Mouse (Mus musculus): ENCODE data around the gene Btn2a2.

The Btn2a2 gene

DNA sequence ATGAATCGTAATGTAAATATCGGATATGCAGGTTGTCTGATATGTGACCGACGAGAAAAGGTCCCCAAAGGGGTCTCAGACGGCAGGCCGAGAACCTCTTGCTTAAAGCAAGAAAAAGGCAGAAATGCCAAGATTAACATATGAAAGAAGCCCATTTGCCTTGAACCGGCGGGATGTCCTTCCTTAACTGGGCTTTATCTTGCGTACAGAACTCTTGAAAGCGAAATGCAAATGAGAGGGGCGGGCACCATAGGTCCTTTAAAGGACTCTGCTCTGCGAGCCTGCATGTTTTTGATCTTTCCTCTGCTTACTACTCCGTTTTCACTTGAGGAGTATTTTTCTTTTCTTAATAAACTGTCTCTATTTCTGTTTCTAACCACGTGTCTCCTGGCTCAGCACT lies 3.3 kb upstream of the Btn2a2 start:
- DNase-seq: no peak

DNA sequence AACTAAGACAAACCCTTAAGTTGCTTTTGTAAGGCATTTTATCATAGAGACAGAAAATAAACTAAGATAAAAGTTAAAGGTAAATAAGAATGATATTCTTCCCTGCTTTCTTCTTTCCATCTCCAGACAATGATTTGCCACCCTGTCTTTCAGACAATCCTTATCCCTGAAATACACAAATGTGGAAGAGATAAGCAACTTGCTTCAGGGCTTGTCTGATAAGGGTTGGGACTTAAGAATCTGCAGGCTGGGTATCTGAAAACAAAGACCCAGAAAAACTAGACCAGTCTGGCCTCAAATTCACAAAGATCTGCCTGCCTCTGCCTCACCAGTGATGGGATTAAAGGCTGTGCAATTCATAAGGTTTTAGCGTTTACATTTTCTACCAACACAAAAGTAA lies 2.6 kb upstream of the Btn2a2 start:
- no peak for DNase-seq

DNA sequence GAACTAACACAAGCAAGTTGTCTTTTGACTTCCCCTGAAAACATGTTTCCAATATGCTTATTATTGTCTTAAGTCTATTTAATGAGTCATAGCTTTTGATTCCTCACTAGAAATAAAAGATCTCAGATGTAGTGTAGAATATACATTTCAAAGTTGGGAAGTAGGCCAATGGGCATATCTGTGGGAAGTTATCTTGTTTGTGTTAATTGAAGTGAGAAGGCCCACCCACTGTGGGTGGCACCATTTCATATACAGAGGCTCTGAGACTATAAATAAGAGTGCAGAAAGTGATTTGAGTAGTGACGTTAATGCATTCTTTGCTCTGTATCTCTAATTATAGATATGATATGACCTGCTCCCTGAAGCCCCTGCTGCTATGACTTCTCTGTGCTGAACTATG lies 2.2 kb upstream of the Btn2a2 start:
- DNase-seq: no peak

DNA sequence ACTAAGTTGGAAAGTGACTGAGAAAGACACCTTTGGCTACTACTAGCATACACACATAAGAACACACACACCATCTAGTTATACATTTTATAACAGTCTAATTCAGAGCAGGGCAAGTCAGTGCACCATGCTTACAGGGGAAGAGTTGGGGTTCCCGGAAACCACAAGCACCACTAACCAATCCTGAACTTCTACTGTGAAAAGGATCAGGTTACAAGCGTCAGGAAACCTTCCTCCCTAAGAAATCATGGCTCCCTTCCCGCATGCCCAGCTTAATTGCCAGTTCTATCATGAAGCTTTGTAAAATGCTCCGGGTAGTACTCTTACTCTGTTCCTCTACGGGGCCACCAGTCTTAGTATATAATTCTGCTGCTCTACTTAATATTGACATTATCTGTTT lies 3.4 kb downstream of the Btn2a2 start:
- no peak for DNase-seq

DNA sequence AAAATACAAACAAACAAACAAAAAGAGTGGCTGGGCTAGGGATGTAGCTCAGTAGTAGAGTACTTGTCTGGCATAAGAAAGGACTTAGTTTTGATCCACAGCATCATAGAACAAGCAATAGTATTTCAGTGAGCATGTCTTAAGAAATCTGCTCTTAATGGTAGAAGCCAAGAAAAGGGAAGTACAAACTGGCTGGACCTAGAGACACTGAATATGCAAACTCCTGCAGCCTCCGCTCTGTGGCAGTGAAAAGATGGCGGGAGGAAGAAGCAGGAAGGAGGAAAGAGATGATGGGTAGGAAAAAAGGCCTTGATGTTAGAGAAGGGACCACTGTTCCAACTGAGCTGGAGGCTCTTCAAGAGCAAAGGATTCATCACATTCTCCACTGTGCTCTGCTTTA lies 5.5 kb downstream of the Btn2a2 start:
- no peak for DNase-seq

DNA sequence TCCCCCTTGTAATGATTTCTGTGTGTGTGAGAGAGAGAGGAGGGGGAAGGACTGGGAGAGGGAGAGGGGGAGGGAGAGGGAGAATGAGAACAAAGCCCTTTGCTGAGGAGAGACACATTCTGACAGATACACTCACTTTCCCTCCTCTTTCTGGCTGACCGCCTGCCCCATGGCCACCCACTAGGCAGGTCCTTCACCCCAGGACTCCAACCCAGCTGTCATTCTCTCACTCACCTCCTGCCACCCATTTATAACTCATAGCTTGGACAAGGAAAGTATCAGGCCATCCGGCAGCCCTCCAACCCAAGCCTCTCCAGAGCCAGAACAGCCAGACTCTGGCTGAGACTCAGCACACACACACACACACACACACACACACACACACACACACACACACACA lies 13.0 kb downstream of the Btn2a2 start:
- DNase-seq: no peak

DNA sequence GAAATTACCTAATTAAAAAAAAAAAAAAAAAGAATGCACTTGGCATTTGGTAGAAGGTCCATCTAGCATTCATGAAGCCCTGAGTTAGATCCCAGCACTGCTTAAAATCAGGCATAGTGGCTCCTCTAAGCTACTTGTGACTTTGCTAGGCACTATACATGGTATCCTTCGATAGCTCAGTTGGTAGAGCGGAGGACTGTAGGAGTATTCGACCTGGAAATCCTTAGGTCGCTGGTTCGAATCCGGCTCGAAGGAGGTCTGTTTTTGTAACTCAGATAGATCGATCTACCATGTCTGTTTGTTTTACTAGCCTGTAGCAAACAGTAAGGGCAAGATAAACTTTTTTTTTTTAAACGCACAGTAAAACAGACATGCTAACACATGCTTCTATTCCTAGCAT lies 21.7 kb downstream of the Btn2a2 start:
- peak; percentile 61 for DNase-seq

DNA sequence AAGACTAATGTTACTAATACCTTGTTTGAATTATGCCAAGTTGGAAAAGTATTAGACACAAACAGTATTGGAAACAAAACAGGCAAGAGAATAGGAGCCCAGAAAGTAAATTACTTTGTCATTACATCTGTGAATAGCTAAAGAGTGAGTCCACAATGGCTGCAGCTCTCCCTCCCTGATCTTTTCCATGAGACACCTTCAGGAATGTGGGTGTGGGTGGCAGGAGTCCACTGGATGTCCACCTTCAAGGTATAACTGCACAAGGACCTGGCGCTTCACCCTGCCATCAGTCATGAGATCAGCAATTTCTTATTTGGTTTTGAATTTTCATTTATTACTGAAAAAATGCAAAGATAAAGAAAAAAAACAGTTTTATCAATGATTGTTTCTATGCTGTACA lies 22.4 kb downstream of the Btn2a2 start:
- DNase-seq: no peak

DNA sequence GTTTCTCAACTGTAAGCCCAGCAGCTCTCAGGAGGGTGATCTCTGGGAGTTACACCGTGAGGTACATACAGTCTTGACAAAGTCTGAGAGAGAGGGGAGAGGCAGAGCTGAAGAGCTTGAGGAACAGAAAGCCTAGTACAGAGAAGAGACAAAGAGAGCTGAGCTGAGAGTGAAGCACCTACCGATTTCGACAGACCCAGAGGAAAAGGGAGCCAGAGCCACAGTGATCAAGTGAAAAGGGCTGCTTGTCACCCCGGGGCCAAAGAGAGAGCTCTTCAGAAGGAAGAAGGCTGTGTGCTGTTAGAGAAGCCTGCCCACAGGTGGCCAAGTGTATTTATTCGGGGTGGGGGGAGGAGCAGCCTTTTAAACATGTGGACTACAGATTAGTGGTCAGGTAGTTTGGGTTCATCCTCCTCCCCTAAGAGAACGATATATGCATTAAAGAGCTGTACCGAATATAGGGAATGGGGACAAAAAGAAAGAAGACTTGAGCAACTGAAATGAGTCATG lies 23.0 kb downstream of the Btn2a2 start, which contains the start of gene Btn1a1:
TSS of gene Btn1a1 (minus strand) at position 302 of the 510 bp plus-strand sequence.
- no peak for DNase-seq

DNA sequence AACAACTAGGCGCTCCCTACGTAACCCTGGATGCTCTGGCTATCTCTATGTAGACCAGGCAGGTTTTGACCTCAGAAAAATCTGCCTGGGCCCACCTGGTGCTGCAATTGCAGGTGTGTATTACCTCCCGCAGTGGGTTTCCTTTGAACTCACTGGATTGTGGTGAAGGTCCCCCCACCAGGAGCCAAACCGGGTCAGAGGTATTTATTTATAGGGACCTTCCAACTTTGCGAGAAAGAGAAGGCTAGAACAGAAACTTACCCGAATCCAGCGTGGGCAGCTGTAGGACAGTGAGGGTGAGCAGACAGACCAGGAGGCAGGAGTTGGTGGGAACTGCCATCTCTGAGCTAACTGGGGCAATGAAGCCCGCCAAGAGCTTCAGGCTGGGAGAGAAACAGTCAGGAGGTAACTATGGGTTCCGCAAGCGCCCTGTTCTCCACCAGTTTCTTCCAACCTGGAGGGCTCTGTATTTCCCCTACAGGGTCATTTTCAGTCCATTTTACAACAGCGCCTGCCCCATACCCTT lies 23.8 kb downstream of the Btn2a2 start:
- no peak for DNase-seq

DNA sequence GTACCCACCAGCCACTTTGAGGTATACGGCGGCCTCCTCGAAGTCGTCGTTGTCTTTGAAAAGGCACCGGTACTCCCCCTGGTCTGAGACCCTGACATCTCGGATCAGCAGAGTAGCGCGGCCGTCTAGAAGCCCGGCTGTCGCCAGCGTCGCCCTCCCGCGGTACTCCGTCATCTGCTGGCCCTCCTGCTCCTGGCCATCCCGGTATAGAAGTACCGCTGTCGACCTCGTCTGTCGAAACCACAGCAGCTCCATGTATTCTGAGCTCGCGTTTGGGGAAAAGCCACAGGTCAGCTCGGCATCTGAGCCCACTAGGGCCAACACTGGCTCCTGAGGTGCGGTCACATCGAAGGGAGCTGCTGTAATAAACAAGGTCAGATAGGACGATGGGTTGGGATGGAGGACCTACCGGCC lies 24.4 kb downstream of the Btn2a2 start:
- peak; percentile 22 for DNase-seq

DNA sequence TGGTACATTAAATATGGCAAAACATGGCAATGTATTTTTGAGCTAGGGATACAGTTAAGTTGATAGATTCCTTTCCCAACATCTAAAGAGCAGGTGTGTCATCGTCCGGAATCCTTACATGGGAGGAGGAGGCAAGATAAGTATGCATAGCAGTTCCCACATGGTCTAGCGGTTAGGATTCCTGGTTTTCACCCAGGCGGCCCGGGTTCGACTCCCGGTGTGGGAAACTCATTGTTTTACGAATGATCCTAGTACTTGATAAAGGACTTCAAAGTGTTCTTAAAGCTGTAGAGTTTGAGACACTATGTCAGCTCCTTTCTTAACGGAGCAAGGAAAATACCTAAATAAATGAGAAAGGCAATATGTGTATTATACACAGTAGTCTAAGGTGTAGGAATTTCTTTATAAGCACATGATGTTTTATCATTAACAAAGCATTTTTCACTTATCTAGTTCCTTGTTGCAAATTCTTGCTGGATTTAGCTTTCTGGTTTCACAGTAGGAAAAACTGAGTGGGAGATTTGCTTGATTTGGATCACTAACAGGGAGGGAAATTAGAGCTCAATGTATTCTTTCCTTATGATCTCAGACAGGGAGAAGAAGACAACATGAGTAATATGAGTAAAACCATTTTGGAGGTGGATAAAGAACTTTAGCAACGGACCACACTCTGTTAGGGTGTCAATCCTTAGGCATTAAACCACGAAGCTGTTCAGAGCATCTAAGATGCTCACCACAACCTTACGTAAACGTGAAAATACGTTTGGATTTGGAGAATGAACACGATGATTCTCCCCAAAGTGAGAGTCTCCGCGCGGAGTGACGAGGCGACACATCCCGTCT lies 25.1 kb downstream of the Btn2a2 start:
- peak; percentile 67 for DNase-seq

DNA sequence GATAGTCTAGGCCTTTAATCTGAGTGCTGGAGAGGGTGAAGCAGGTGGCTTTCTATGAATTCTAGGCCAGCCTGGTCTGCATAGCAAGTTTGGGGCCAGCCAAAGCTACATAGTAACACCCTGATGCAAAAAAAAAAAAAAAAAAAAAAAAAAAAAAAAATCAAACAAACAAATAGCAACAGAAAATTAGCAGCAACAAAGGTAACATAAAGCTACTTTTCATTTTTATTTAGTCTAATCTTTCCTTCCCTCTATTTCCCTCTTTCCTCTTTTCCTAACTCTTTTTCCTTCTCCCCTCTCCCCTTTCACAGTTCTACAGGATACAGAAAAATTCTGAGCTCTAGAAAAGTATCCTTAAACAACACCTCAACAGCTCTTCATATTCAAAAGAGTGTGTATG lies 26.0 kb downstream of the Btn2a2 start:
- DNase-seq: no peak

DNA sequence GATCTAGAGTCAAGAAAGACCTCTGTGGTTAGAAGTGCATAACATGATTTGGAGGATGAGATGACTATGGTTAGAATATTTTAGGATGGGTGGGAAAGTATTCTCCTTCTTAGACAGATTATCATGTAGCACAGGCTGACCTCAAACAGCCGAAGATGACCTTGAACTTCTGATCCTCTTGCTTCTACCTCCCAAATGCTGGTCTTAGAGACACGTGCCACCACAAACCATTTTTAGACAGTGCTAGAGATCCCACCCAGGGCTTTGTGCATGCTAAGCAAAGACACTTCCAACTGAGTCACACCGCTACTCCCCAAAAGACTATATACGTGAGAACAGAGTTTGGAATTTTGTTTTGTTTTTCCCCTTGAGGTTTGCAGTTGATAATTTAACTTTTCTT lies 26.6 kb downstream of the Btn2a2 start:
- DNase-seq: no peak

DNA sequence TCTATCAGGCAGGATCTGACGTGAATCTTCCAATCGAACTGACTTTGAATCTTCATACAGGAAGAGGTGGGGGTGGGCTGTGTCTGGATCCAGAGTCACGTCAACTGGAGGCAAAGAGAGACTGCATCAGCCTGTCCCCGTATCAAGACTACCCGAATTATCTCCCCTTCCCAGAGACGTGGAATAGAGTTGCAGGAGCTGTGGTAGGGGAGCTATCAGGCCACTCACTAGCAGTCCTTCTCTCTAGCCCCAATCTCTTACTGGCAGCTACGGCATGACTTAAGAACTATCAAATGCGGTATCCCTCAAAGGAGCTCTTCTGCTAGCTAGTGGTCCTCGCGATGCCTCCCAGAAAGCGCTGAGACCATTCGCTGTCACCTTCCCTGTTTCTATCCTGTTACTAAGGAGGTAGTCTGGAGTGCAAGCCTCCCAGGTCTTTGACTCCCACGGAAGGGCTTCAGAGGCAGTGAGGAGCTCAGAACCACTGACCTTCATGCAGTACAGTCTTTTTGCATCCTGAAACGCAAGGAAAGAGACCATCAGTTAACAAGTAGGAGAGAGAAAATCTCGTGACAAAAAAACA lies 29.3 kb downstream of the Btn2a2 start:
- no peak for DNase-seq

DNA sequence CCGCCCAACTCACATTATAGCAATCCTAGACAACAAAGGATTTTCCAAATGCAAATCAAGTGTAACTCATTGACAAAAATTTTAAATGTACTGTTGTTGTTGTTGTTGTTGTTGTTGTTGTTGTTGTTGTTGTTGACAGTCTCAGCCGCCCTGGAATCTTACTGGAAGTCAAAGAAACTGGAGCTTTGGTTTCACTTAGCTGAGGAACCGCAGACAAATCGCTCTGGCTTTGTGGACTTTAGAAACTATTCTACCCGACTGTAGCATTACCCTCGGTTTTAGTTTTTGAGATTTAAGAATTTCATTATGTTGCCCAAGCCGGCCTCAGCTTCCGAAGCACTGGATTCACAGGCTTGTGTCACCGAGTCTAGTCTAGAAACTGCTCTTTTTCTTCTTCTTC lies 34.7 kb downstream of the Btn2a2 start:
- peak; percentile 21 for DNase-seq

DNA sequence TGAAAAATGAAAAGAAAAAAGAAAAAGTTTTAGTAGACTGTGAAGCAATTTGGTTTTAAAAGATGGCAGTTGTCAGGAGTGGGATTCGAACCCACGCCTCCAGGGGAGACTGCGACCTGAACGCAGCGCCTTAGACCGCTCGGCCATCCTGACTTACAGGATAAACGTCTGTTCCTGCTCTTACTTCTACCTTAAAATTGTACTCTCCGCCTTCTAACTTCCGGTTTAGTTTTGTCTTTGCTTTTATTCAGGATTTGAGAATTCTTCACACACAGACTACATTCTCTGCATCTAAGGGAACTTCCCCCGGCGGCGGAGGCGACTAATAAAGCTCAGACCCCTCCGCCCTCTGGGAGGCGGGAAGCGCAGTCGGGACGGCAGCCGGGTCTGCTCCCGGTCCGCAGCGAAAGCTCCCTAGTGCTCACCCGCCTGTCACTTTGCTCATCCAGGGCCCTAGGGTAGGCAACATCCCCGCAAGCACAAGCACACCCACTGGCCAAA lies 35.2 kb downstream of the Btn2a2 start:
- peak; percentile 87 for DNase-seq

DNA sequence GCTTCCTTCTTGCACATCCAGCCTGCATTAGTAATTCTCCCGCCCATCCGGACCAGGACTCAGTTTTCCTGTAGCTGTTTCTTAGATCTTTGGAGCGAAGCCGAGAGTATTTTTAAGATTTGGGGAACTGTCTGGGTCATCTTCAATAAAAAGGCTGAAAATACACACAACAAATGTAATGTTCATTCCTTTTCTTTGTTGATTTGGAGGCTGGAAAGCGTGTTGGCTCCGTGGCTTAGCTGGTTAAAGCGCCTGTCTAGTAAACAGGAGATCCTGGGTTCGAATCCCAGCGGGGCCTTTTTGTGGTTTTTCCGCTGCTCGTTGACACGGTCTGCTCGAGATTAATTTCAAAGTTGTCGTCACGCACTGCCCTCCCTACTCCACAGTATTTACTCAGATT lies 38.3 kb downstream of the Btn2a2 start:
- DNase-seq: peak; percentile 88

DNA sequence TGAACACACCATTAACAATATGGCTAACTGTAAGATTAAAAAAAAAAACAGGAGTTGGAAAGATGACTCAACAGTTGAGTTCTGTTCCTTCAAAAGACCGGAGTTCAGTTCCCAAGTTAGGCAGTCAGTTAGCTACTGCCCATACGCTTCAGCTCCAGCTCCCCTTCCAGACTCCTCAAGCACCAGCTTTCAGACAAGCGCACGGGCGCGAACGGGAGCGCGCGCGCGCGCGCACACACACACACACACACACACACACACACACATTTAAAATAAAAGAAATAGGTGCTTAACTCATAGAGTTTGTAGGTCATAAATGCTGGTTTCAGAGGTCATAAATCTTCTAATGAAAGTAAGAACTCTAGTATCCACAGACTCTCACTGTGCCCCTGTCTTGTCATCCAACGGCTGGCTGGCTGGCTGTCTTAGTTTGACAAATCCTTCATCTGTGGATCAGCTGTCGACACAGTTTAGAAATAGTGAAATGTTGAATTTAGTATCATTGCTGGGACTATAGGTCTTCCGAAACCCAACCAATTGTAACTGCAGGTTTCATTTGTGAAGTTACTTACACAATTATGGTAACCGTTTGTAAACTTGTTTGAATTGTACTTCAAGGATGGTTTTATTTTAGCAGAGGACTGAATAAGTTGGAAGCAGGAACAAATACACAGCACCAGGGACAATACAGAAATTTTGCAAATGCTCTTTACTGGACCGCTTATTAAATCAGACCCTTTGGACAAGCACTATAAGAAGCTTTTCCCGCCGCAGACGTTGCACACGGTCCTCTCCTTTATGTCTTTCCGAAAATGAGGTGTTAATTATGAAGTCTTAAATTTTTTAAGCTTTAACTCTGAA lies 39.2 kb downstream of the Btn2a2 start:
- peak; percentile 64 for DNase-seq

DNA sequence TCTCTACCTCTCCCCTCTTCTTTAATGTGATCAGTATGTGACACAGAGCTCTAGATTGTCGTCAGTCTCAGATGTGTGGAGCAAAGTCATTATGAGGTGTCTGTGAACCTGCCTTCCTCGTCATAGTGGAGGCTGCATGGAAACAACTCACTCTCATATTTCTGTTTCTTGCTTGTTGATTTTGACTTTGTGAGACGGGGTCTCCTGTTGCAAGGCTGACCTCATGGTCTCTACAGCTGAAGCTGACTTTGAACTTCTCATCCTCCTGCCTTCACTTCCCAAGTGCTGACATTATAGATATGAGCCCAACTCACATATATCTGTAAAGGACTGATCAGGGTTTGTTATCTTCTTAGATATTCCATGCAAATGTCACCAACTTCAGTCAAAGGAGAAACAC lies 39.9 kb downstream of the Btn2a2 start:
- no peak for DNase-seq

DNA sequence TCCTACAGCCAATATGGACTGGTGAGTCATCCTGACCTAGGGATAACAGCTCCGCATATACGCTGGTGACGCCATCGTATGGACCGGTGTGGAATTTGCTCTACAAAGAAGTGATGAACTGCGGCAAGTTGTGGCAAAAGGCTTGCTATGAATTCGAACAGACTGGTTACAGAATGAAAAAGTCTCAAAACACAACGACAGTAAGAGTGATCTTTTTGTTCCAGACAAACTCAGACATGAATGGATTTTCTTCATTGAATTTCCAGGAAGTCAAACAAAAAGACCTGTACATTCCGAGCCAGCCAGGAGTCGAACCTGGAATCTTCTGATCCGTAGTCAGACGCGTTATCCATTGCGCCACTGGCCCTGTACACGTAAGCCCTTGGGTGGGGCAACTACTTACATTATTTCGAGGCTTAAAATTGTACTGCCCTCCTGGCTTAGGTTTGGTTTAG lies 42.1 kb downstream of the Btn2a2 start:
- DNase-seq: peak; percentile 88

DNA sequence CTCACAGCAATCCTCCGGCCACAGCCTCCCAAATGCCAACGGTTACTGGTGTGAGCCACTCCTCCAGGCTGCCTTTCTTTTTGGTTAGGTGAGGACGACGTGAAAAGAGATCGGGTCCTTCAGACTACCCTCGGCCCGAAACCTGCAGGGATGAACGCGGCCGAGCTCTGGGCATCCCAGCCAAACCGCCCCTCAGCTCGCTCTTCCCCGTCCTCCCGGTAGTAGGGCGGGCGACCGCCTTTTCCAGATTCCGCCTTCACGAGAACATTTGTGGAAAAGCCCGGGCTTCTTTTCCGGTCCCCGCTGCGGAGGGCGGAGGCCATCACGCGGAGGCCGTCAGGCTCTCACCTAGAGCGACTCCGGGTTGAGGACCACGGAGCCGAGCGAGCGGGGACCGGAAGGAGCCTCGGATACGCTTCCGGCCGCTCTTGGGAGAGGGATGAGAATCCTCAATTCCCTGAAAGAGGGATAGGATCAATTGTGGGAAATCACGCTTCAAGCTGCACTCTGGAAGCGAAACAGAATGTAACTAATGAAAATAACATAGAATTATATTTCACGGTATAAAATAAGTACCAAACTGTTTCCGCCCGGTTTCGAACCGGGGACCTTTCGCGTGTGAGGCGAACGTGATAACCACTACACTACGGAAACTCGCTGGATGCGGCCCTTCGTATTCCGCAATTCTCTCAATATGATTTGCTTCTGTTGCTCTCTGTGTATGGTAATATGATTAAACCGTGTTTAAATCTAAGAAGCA lies 42.9 kb downstream of the Btn2a2 start:
- DNase-seq: peak; percentile 93
